Comparison of ENCODE assay signal across 16 mouse cellular contexts in genomic region chr13:59358421-59358820, GRCm38 (mm10).
"Had no signal": no experiment of that assay in that cellular context is flagged by ENCODE, and none has a peak within 500 bp of the region (broad histone marks: within the 10 kb centered on the region; RNA-seq: fewer than 3 reads in every experiment).

No protein-coding gene starts in this region.

- DNase-seq: retina, postnatal 1 day; right cerebral cortex, adult 18-20 months; right cerebral cortex, postnatal 14 days; right cerebral cortex, postnatal 25 days; right cerebral cortex, postnatal 4 days; spleen, adult 18-20 months; thymus, adult 18-20 months; thymus, adult 2 months; thymus, postnatal 14 days; thymus, postnatal 25 days; thymus, postnatal 36 days; thymus, postnatal 4 days had no signal

- H3K9me3 ChIP-seq: neural tube, embryonic 13.5 days; neural tube, embryonic 15.5 days; stomach, embryonic 15.5 days had no signal

- H3K4me1 ChIP-seq: stomach, embryonic 15.5 days had no signal

- H3K9ac ChIP-seq: neural tube, embryonic 13.5 days; neural tube, embryonic 15.5 days; stomach, embryonic 15.5 days had no signal

- H3K27me3 ChIP-seq: neural tube, embryonic 13.5 days; neural tube, embryonic 15.5 days; stomach, embryonic 15.5 days had no signal

- H3K27ac ChIP-seq: neural tube, embryonic 13.5 days; neural tube, embryonic 15.5 days; stomach, embryonic 15.5 days; stomach, postnatal 0 days had no signal

- H3K36me3 ChIP-seq: neural tube, embryonic 13.5 days; neural tube, embryonic 15.5 days; stomach, embryonic 15.5 days had no signal

- H3K4me3 ChIP-seq: neural tube, embryonic 13.5 days; neural tube, embryonic 15.5 days; stomach, embryonic 15.5 days had no signal

- H3K4me2 ChIP-seq: neural tube, embryonic 13.5 days; neural tube, embryonic 15.5 days; stomach, embryonic 15.5 days had no signal
